Mouse (Mus musculus): ENCODE measurements at regions not wholly inside any gene's neighbourhood (a gene's known extent, or its start where the extent isn't known, plus 50 kb on each side); places are given as distances from the start of the nearest gene placed in this dataset.
A peak's percentile ranks its signal among the peaks of the same experiment; 100 is the strongest.
"Not testable (repeated sequence)": the region's sequence is repeated elsewhere in the genome, so short reads cannot be mapped to it uniquely, and the experiment has no call there.

GRCm38 (mm10) chr13:4712698-4713097 is 103.7 kb upstream of the Akr1e1 start:
- no peak overlapping the region for H3K4me3 ChIP-seq (ENCODE audit: low read length)
- H3K4me2 ChIP-seq (replicated peaks; ENCODE audit: low read depth, low read length), result no peak overlapping the region
- no peaks in the 10 kb centered on the region for H3K4me1 ChIP-seq (ENCODE audit: control insufficient read depth, insufficient read depth, low read length)
- no peak overlapping the region for H3K27ac ChIP-seq (ENCODE audit: low read depth, low read length)
- ATAC-seq (ENCODE audit: low FRiP score, low TSS enrichment), result no peak
- H3K9me3 ChIP-seq (ENCODE audit: control insufficient read depth, low read length), result no peaks in the 10 kb centered on the region
- no peaks in the 10 kb centered on the region for H3K36me3 ChIP-seq (ENCODE audit: control insufficient read depth, insufficient read depth, low read length)
- 71% methylated on average over 3 of the region's 3 CpGs for WGBS
- H3K27me3 ChIP-seq (ENCODE audit: control insufficient read depth, insufficient read depth, low read length), result no peaks in the 10 kb centered on the region
- H3K9ac ChIP-seq (ENCODE audit: low read depth, low read length), result no peak overlapping the region

GRCm38 (mm10) chr13:4699591-4699990 is 90.6 kb upstream of the Akr1e1 start:
- ATAC-seq (ENCODE audit: low FRiP score, low TSS enrichment); H3K4me3 ChIP-seq (ENCODE audit: low read length); H3K9me3 ChIP-seq (ENCODE audit: control insufficient read depth, low read length); H3K27ac ChIP-seq (ENCODE audit: low read depth, low read length); H3K4me1 ChIP-seq (ENCODE audit: control insufficient read depth, insufficient read depth, low read length); H3K4me2 ChIP-seq (replicated peaks; ENCODE audit: low read depth, low read length); H3K27me3 ChIP-seq (ENCODE audit: control insufficient read depth, insufficient read depth, low read length); H3K9ac ChIP-seq (ENCODE audit: low read depth, low read length); H3K36me3 ChIP-seq (ENCODE audit: control insufficient read depth, insufficient read depth, low read length): not testable (repeated sequence)
- WGBS, result 77% methylated on average over 2 of the region's 2 CpGs

- Histone ChIP-seq H3K27me3 (ENCODE audit: control insufficient read depth, insufficient read depth, low read length) (no peaks in the 10 kb centered on the region), H3K4me3 (ENCODE audit: low read length) (no peak overlapping the region)
- 42% methylated on average over 11 of the region's 11 CpGs for WGBS
Observed at GRCm38 (mm10) chr13:4666375-4667140, 57.6 kb upstream of the Akr1e1 start.

GRCm38 (mm10) chr13:4663390-4663789 is 54.4 kb upstream of the Akr1e1 start:
- ATAC-seq (ENCODE audit: low FRiP score, low TSS enrichment), result no peak
- H3K27me3 ChIP-seq (ENCODE audit: control insufficient read depth, insufficient read depth, low read length), result no peaks in the 10 kb centered on the region
- H3K9me3 ChIP-seq (ENCODE audit: control insufficient read depth, low read length), result no peaks in the 10 kb centered on the region
- no peak overlapping the region for H3K4me3 ChIP-seq (ENCODE audit: low read length)
- H3K4me1 ChIP-seq (ENCODE audit: control insufficient read depth, insufficient read depth, low read length), result no peaks in the 10 kb centered on the region
- WGBS, result 35% methylated on average over 3 of the region's 3 CpGs
- H3K9ac ChIP-seq (ENCODE audit: low read depth, low read length), result no peak overlapping the region
- H3K4me2 ChIP-seq (replicated peaks; ENCODE audit: low read depth, low read length), result no peak overlapping the region
- H3K27ac ChIP-seq (ENCODE audit: low read depth, low read length), result no peak overlapping the region
- H3K36me3 ChIP-seq (ENCODE audit: control insufficient read depth, insufficient read depth, low read length), result no peaks in the 10 kb centered on the region

More at GRCm38 (mm10) chr13:4666375-4667140, 57.6 kb upstream of the Akr1e1 start:
- Histone ChIP-seq H3K9me3 (ENCODE audit: control insufficient read depth, low read length) (no peaks in the 10 kb centered on the region), H3K27ac (ENCODE audit: low read depth, low read length) (no peak overlapping the region), H3K9ac (ENCODE audit: low read depth, low read length) (no peak overlapping the region), H3K4me2 (replicated peaks; ENCODE audit: low read depth, low read length) (no peak overlapping the region), H3K4me1 (ENCODE audit: control insufficient read depth, insufficient read depth, low read length) (no peaks in the 10 kb centered on the region), H3K36me3 (ENCODE audit: control insufficient read depth, insufficient read depth, low read length) (no peaks in the 10 kb centered on the region)
- no peak for ATAC-seq (ENCODE audit: low FRiP score, low TSS enrichment)

- no peaks in the 10 kb centered on the region for H3K9me3 ChIP-seq (ENCODE audit: control insufficient read depth, low read length)
- no peak overlapping the region for H3K4me3 ChIP-seq (ENCODE audit: low read length)
- WGBS, result 40% methylated on average over 13 of the region's 13 CpGs
- no peaks in the 10 kb centered on the region for H3K27me3 ChIP-seq (ENCODE audit: control insufficient read depth, insufficient read depth, low read length)
- peak; percentile 91 for ATAC-seq (ENCODE audit: low FRiP score, low TSS enrichment)
- H3K4me1 ChIP-seq (ENCODE audit: control insufficient read depth, insufficient read depth, low read length), result no peaks in the 10 kb centered on the region
- no peaks in the 10 kb centered on the region for H3K36me3 ChIP-seq (ENCODE audit: control insufficient read depth, insufficient read depth, low read length)
- H3K27ac ChIP-seq (ENCODE audit: low read depth, low read length), result no peak overlapping the region
- no peak overlapping the region for H3K9ac ChIP-seq (ENCODE audit: low read depth, low read length)
- H3K4me2 ChIP-seq (replicated peaks; ENCODE audit: low read depth, low read length), result peak overlapping the region; percentile 9; the same call in 1 of the 2 replicates
Observed at GRCm38 (mm10) chr13:4662336-4663101, 53.5 kb upstream of the Akr1e1 start.
